Mouse (Mus musculus) thymus, adult 2 months (tissue): ENCODE measurements at regions not wholly inside any gene's neighbourhood (a gene's known extent, or its start where the extent isn't known, plus 50 kb on each side); places are given as distances from the start of the nearest gene placed in this dataset.

Experiments
- CTCF ChIP-seq: fragments of 200-500 bp; IDR thresholded peaks from 2 replicates; pipeline ENCODE4 v1.5.1; 2012; ENCODE audit warnings: mild to moderate bottlenecking, control low read depth, low read length, moderate library complexity, borderline replicate concordance; ENCODE audit not compliant: control insufficient read depth, poor library complexity, insufficient read depth; ENCODE audit errors: extremely low read depth
- POLR2A ChIP-seq: fragments of 200-500 bp; IDR thresholded peaks from 2 replicates; pipeline ENCODE4 v1.6.1; 2012; ENCODE audit warnings: mild to moderate bottlenecking, low read length, control low read depth, moderate library complexity; ENCODE audit not compliant: control insufficient read depth, poor library complexity, insufficient read depth; ENCODE audit errors: extremely low read depth

DNA sequence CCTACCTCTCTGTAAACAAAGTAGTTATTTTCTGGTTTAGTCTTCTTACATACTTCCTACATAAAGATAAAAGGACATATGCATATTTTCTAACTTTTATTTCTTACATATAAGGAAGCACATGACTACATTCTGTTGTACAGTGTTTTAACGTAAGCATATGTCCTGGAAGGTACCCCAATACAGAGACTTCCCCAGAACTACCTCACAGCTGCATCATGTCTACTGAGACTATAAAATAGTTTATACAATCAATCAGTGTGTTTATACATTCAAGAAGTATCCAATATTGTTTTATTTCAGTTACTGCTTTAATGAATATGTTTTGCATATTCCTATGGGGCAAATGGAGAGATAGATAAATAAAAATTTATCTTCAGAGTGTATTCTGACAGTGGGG, 133.4 kb downstream of the Samd5 start:
- TF ChIP-seq CTCF: no peak
- TF ChIP-seq POLR2A: no peak
